Mouse (Mus musculus) CD4-positive, CD25-positive, alpha-beta regulatory T cell, adult 4 months (primary cell): ENCODE results near the gene Megf11. TPM values are rescaled to one million over a fixed set of nuclear protein-coding genes. Genes with fewer than 3 reads are reported as not detected.
"Not testable (repeated sequence)": the region's sequence is repeated elsewhere in the genome, so short reads cannot be mapped to it uniquely, and the experiment has no call there.

Source experiments
- ATAC-seq: one replicate; pipeline ENCODE4 v1.8.0; 2017
- polyA plus RNA-seq, 2 experiments: library from polyadenylated mRNA; unstranded; fragments of 100-300 nt; shearing (Covaris generic); gene quantifications; one replicate each; pipeline ENCODE4 v1.2.1; 2017

The Megf11 gene
- polyA plus RNA-seq, 2 experiments from 2014 or later, result 0.11 to 0.36 TPM

GRCm38 (mm10) chr9:64703420-64703965, 318.1 kb downstream of the Megf11 start:
- ATAC-seq, result no peak

DNA sequence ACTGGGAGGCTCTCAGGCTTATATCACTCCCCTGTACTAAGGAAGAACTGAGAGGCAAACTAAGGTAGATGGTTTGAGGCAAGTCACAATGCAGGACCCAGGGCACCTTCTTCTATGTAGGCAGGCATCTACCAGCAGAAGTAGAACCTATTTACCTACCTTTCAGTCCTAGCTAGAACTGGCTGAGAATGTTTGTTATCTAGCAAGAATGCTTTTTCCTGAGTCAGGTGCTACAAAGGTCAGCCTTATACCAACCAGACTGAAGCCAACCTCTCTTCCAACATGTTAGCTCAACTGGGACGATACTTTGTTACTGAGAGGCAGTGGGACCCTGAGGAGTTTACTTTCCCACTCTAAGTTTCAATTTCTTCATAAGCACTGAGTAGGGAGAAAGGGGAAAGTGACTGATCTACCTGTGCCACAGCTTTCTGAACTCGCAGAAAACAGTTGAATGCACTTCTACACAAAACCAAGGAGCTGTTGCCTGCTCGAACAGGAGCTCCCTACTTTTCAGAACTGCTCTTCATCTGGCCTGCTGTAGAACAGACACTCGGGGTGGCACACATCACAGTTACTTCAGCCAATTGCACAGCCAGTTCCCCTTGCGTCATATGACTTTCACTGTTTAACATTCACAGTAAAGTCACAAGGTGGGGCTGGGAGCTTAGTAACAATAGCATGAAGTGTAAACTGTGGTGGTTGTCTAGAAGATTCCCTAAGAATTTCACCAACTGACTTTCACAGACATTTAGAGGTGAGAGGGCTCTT, 318.8 kb downstream of the Megf11 start:
- no peak for ATAC-seq

DNA sequence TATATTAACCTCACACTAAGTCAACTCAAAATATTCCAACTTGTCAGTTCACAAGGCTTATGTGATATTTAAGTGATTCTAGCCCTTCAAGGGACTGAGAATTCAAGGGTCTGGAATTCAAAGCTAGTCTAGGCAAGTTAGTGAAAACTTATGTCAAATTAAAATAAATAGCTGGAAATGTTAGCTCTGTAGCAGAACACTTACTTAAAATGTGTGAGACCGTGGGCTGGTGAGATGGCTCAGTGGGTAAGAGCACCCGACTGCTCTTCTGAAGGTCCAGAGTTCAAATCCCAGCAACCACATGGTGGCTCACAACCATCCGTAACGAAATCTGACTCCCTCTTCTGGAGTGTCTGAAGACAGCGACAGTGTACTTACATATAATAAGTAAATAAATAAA, 324.9 kb downstream of the Megf11 start:
- not testable (repeated sequence) for ATAC-seq

- no peak for ATAC-seq
Observed at GRCm38 (mm10) chr9:64719526-64720163, 334.2 kb downstream of the Megf11 start.

DNA sequence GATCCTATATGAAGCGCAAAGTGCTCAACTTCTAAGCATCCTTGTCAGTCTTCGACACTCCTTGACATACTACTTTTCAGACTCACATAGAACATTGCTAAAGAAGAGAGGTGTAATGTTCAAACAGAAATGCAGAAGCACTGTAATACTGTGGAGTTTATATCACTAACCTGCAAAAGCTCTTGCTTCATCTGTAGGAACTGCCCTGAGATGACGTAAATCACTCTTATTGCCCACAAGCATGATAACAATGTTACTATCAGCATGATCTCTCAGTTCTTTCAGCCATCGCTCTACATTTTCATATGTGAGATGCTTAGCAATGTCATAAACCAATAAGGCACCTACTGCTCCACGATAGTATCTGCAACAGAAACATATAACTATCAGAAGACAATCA, 341.0 kb downstream of the Megf11 start:
- ATAC-seq, result no peak

DNA sequence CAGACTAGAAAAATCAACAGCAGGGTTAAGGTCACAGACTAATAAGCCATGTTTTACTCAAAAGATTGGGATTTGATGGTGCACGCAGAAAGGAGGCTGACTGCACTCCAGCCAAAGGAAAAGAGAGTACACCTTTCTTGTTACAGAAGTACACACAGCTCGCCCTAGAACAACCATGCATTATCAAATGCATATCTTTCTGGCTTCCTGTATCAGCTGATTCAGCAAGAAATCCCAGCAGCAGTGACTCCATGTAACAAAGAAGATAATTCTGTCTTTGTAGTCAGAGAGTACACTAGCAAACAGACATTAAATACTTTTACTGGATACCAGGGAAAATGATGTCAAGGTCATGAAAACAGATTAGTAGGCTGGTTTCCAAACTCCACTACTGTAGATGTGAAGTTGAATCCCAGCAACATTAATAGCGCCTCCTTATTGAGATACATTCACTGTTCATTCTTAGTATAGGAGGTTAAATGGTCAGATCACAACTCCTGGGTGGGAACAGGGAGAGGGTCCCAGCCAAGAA, 345.7 kb downstream of the Megf11 start:
- no peak for ATAC-seq

GRCm38 (mm10) chr9:64734166-64734565, 348.7 kb downstream of the Megf11 start:
- no peak for ATAC-seq

DNA sequence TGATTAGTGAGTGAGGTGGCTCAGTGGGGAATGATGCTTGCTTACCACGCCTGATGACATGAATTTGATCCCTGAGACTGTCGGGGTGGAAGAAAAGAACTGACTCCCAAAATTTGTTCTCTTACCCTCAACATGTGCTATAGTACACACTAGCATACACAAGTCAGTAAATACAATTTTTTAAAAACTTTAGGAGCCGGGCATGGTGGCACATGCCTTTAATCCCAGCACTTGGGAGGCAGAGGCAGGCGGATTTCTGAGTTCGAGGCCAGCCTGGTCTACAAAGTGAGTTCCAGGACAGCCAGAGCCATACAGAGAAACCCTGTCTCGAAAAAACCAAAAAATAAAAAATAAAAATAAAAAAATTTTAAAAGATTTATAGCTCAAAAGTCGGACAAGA, 349.6 kb downstream of the Megf11 start:
- ATAC-seq, result not testable (repeated sequence)

DNA sequence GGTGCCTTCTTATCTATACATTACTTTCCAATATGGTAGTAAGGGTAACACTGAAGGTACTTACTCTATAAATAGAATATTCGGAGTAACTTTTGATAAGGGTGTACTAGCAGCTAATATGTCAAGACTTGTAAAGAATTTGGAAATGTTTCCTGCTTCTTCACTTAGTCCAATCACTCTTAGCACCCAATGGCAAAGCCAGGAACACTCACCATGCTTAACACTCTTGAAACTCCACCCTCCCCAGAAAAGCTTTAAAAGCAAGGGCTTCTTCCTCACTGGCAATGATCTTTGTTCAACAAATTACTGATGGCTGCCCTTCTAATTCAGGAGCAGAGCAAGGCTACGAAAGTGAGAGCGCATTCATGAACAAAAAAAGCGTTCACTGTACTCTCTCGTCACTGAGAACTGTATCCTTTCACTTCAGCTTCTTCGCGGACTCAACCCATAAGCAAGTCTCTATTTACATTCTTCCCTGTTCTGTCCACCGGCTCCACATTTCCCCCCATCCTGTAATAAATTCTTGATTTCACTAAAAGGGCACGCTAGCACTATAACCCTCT, 350.7 kb downstream of the Megf11 start:
- ATAC-seq, result peak; percentile 6

- peak; percentile 17 for ATAC-seq
Observed at GRCm38 (mm10) chr9:64736639-64737405, 351.4 kb downstream of the Megf11 start.

GRCm38 (mm10) chr9:64737406-64738201, 352.2 kb downstream of the Megf11 start, which contains the start of gene Rab11a:
TSS of gene Rab11a (minus strand) at chr9:64737758.
- ATAC-seq, result peak; percentile 92

DNA sequence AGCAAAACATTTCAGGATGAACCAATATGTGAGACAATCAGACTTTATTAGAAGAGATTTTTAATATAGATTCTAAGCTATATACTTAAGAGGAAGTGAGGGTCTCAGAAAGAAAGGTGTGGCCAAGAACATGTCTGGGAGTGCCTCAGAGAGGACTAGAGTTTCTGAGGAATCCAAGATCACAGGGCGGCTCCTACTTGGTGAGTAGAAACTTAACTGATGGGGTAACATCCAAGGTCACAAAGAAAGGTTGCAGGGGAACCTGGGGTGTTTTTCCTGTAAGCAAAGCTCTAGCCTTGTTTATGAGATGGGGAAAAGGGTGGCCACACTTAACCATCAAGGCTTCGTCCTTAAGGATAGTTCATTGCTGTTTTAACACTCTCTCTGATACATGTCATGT, 353.6 kb downstream of the Megf11 start:
- no peak for ATAC-seq

- no peak for ATAC-seq
Observed at GRCm38 (mm10) chr9:64742453-64742852, 357.0 kb downstream of the Megf11 start.

DNA sequence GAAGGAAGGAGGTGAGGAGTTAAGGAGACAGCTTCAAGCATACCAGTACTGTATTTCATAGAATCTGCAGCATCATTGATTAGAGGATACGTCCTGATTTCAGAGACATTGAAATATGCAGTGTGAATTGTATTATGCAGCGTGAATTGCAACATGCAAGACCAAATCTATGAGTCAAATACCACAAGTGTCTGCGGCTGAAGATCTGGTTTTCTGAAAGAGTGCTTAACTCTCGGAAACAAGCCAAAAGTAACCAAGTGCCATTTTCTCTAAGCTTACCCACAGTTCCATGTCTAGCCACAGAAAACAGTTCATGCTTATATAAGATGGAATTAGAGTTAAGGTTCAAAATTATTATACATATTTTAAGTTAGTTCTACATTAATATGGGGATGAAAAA, 362.3 kb downstream of the Megf11 start:
- no peak for ATAC-seq

GRCm38 (mm10) chr9:64749314-64749713, 363.9 kb downstream of the Megf11 start:
- ATAC-seq, result no peak

DNA sequence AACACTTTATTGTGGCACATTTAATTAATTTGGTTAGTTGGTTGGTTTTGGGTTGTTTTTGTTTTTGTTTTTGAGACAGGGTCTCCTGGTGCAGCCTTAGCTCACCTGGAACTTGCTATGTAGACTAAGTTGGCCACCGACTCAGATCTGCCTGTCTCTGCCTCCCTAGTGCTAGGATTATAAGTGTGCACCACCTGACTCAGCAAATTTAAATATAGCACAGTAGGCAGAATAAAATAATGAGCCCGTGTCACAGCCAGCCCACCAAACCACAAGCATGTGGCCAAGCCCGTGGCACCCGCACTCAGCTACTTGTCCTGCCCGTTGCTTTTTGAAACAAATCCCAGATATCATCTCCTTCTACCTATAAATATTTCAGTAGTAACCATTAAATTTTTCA, 367.1 kb downstream of the Megf11 start:
- no peak for ATAC-seq

GRCm38 (mm10) chr9:64758052-64758451, 372.6 kb downstream of the Megf11 start:
- ATAC-seq, result no peak
